ENCODE assay signal across 11 mouse cellular contexts in genomic region chr4:136220133-136220775, GRCm38 (mm10). TPM values are rescaled to one million over a fixed set of nuclear protein-coding genes. Genes with fewer than 3 reads are reported as not detected.
DNase-seq lines count a peak whose midpoint lies in the region; ATAC-seq and TF ChIP-seq lines count a peak whose summit lies in the region.
"Had no signal": no experiment of that assay in that cellular context is flagged by ENCODE, and none has a peak within 500 bp of the region (broad histone marks: within the 10 kb centered on the region; RNA-seq: fewer than 3 reads in every experiment).

No protein-coding gene starts in this region.

- peaks cover 9% of the 10 kb centered on the region; the same call in 1 of the 2 replicates for H3K27me3 ChIP-seq in E14TG2a.4 (ENCODE audit: insufficient read depth, low read length)
- no peaks in the 10 kb centered on the region for H3K27me3 ChIP-seq in embryonic facial prominence, embryonic 14.5 days (replicated peaks; ENCODE audit: control insufficient read depth, insufficient read depth, low read length)
- H3K27me3 ChIP-seq in lung, embryonic 14.5 days (ENCODE audit: insufficient read depth, low read length), result no peaks in the 10 kb centered on the region

- 6% methylated on average over 15 of the region's 17 CpGs for WGBS in embryonic facial prominence, embryonic 14.5 days
- 9% methylated on average over 17 of the region's 17 CpGs for WGBS in lung, embryonic 14.5 days

- peak overlapping the region; percentile 89 for H3K27ac ChIP-seq in embryonic facial prominence, embryonic 14.5 days (replicated peaks; ENCODE audit: low read depth, low read length)
- peak overlapping the region; percentile 91 for H3K27ac ChIP-seq in lung, embryonic 14.5 days (ENCODE audit: low read depth)

- no peak for TF ChIP-seq CTCF in E14TG2a.4 (conservative IDR thresholded peaks at IDR 0.05; ENCODE audit: low read length)
- TF ChIP-seq CTCF in lung, embryonic 14.5 days (IDR thresholded peaks at IDR 0.05; ENCODE audit: low read depth), result no peak

- H3K9ac ChIP-seq in embryonic facial prominence, embryonic 14.5 days (ENCODE audit: low read depth, low read length), result 0 out of 2 replicates have a peak overlapping the region, but pooled peaks have one; percentile 14
- 0 out of 2 replicates have a peak overlapping the region, but pooled peaks have one; percentile 2 for H3K9ac ChIP-seq in lung, embryonic 14.5 days

- H3K4me3 ChIP-seq in E14TG2a.4 (replicated peaks; ENCODE audit: low read length), result peak overlapping the region; percentile 51
- no peak overlapping the region for H3K4me3 ChIP-seq in embryonic facial prominence, embryonic 14.5 days (ENCODE audit: low read depth, low read length)
- peak overlapping the region; percentile 14 for H3K4me3 ChIP-seq in lung, embryonic 14.5 days (ENCODE audit: low read depth, low read length)

- no peaks in the 10 kb centered on the region for H3K9me3 ChIP-seq in E14TG2a.4 (ENCODE audit: low read length)
- H3K9me3 ChIP-seq in embryonic facial prominence, embryonic 14.5 days (ENCODE audit: control insufficient read depth, low read length), result no peaks in the 10 kb centered on the region
- no peaks in the 10 kb centered on the region for H3K9me3 ChIP-seq in lung, embryonic 14.5 days (ENCODE audit: low read depth, low read length)

- H3K4me2 ChIP-seq in embryonic facial prominence, embryonic 14.5 days (ENCODE audit: low read depth, low read length), result peak overlapping the region; percentile 43
- peak overlapping the region; percentile 48 for H3K4me2 ChIP-seq in lung, embryonic 14.5 days

- DNase-seq in heart, adult 18-20 months, result peak; percentile 32 to 48
- no peak for DNase-seq in heart, adult 11 months
- DNase-seq in embryonic facial prominence, embryonic 14.5 days (ENCODE audit: low spot score), result peak; percentile 86
- DNase-seq in lung, embryonic 14.5 days, result peak; percentile 77
- DNase-seq in layer of hippocampus, adult 9-11 months, result no peak
- DNase-seq in adipocyte (ENCODE audit: low spot score), result no peak
- DNase-seq: adrenal gland, adult 8-10 months; cerebellum, postnatal 36 days; thymus, postnatal 25 days had no signal

- ATAC-seq in embryonic facial prominence, embryonic 14.5 days (ENCODE audit: low read depth), result peak; percentile 74
- ATAC-seq in lung, embryonic 14.5 days (ENCODE audit: insufficient read depth), result peak; percentile 72
- ATAC-seq in erythroblast, adult 5-6 weeks (replicated peaks; ENCODE audit: low FRiP score, poor library complexity, severe bottlenecking), result no peak

- H3K4me1 ChIP-seq in E14TG2a.4 (replicated peaks; ENCODE audit: low read depth, low read length), result peaks cover 71% of the 10 kb centered on the region
- H3K4me1 ChIP-seq in embryonic facial prominence, embryonic 14.5 days (ENCODE audit: control insufficient read depth, insufficient read depth, low read length), result peaks cover 47% of the 10 kb centered on the region
- H3K4me1 ChIP-seq in lung, embryonic 14.5 days (ENCODE audit: insufficient read depth), result peaks cover 19% of the 10 kb centered on the region

- H3K36me3 ChIP-seq in E14TG2a.4 (ENCODE audit: insufficient read depth, low read length), result 0 out of 2 replicates have a peak, but pooled peaks cover under 1% of the 10 kb centered on the region
- H3K36me3 ChIP-seq in embryonic facial prominence, embryonic 14.5 days (ENCODE audit: control insufficient read depth, insufficient read depth, low read length), result 0 out of 2 replicates have a peak, but pooled peaks cover 4% of the 10 kb centered on the region
- no peaks in the 10 kb centered on the region for H3K36me3 ChIP-seq in lung, embryonic 14.5 days (ENCODE audit: insufficient read depth)

RNA-seq across cellular contexts. Expression of gene Asap3, which starts 14.1 kb away (rescaled TPM):
- total RNA-seq in heart, adult 18-20 months (2021), result 1 to 10 TPM; 7.6 to 9.1 TPM
- 8.1 and 11.3 TPM in 2 replicates for polyA plus RNA-seq in embryonic facial prominence, embryonic 14.5 days (2014; fragmentation: Nextera tagmentation; extraction: Ambion mirVana)
- polyA plus RNA-seq in lung, embryonic 14.5 days (2014; fragmentation: Nextera tagmentation; extraction: Ambion mirVana), result 4.4 and 5.4 TPM in 2 replicates
- 0.19 TPM in 1 of 2 replicates, not detected in the other for total RNA-seq in erythroblast, adult 5-6 weeks (2015; ENCODE audit: low replicate concordance)
- total RNA-seq in erythroblast, adult 5-6 weeks (2017; ENCODE audit: low replicate concordance), result 0.43 TPM in 1 of 2 replicates, not detected in the other

RNA-seq across cellular contexts. Expression of gene Tcea3, which starts 27.3 kb away (rescaled TPM):
- 100 to 1,000 TPM; 126 to 148 TPM for total RNA-seq in heart, adult 18-20 months (2021)
- polyA plus RNA-seq in embryonic facial prominence, embryonic 14.5 days (2014; fragmentation: Nextera tagmentation; extraction: Ambion mirVana), result 25.4 and 27.2 TPM in 2 replicates
- polyA plus RNA-seq in lung, embryonic 14.5 days (2014; fragmentation: Nextera tagmentation; extraction: Ambion mirVana), result 12.0 and 14.3 TPM in 2 replicates
- not detected in 2 replicates for total RNA-seq in erythroblast, adult 5-6 weeks (2015; ENCODE audit: low replicate concordance)
- not detected in 2 replicates for total RNA-seq in erythroblast, adult 5-6 weeks (2017; ENCODE audit: low replicate concordance)

RNA-seq across cellular contexts. Expression of gene E2f2, which starts 48.1 kb away (rescaled TPM):
- 1 to 10 TPM; 1.3 to 1.4 TPM for total RNA-seq in heart, adult 18-20 months (2021)
- polyA plus RNA-seq in embryonic facial prominence, embryonic 14.5 days (2014; fragmentation: Nextera tagmentation; extraction: Ambion mirVana), result 7.9 and 10.1 TPM in 2 replicates
- 5.5 and 6.5 TPM in 2 replicates for polyA plus RNA-seq in lung, embryonic 14.5 days (2014; fragmentation: Nextera tagmentation; extraction: Ambion mirVana)
- 226 and 246 TPM in 2 replicates for total RNA-seq in erythroblast, adult 5-6 weeks (2015; ENCODE audit: low replicate concordance)
- 344 and 364 TPM in 2 replicates for total RNA-seq in erythroblast, adult 5-6 weeks (2017; ENCODE audit: low replicate concordance)

Comparison
In these comparisons a context has a peak if more than half of its experiments do, and no peak if none do; other contexts are left out.
1. DNase-seq: peak in heart, adult 18-20 months (2 of 2), embryonic facial prominence, embryonic 14.5 days (single experiment) and lung, embryonic 14.5 days (single experiment); none in heart, adult 11 months (single experiment), layer of hippocampus, adult 9-11 months (single experiment) and adipocyte (single experiment).
2. RNA of gene Asap3, which starts 14.1 kb away (total RNA-seq): 7.6 to 9.1 TPM in heart, adult 18-20 months; 0.19 to 0.43 TPM in erythroblast, adult 5-6 weeks; every median in the first group is over 4 times any median in the second.
3. RNA of gene Tcea3, which starts 27.3 kb away (total RNA-seq): 126 to 148 TPM in heart, adult 18-20 months; not detected in erythroblast, adult 5-6 weeks; every median in the first group is over 100 times any median in the second.
4. RNA of gene E2f2, which starts 48.1 kb away (total RNA-seq): 226 to 364 TPM in erythroblast, adult 5-6 weeks; 1.3 to 1.4 TPM in heart, adult 18-20 months; every median in the first group is over 10 times any median in the second.